Mouse (Mus musculus): ENCODE data around the gene Polr3gl. TPM values are rescaled to one million over a fixed set of nuclear protein-coding genes. Genes with fewer than 3 reads are reported as not detected.

Polr3gl gene
- polyA plus RNA-seq, 1 experiment from 2014 or later: 20.5 TPM

GRCm38 (mm10) chr3:96599411-96599810 lies 5.4 kb upstream of the Polr3gl start:
- H3K4me1 ChIP-seq (ENCODE audit: control insufficient read depth, insufficient read depth, low read length): peaks cover 48% of the 10 kb centered on the region
- H3K27me3 ChIP-seq (ENCODE audit: control insufficient read depth, insufficient read depth, low read length): no peaks in the 10 kb centered on the region
- no peak overlapping the region for H3K9ac ChIP-seq (replicated peaks; ENCODE audit: low read depth, low read length)
- H3K27ac ChIP-seq (ENCODE audit: low read depth, low read length): no peak overlapping the region
- no peak overlapping the region for H3K4me3 ChIP-seq (ENCODE audit: low read depth, low read length)
- H3K9me3 ChIP-seq (ENCODE audit: control insufficient read depth, low read length): no peaks in the 10 kb centered on the region
- 82% methylated on average over 3 of the region's 3 CpGs for WGBS
- peak overlapping the region; percentile 64; the same call in 1 of the 2 replicates for H3K4me2 ChIP-seq (ENCODE audit: low read depth, low read length)
- no peaks in the 10 kb centered on the region for H3K36me3 ChIP-seq (ENCODE audit: control insufficient read depth, insufficient read depth, low read length)
- ATAC-seq (ENCODE audit: low read depth): no peak

GRCm38 (mm10) chr3:96599069-96599393 lies 5.0 kb upstream of the Polr3gl start:
- 40% methylated on average over 8 of the region's 8 CpGs for WGBS
- Histone ChIP-seq H3K9me3 (ENCODE audit: control insufficient read depth, low read length) (no peaks in the 10 kb centered on the region), H3K9ac (replicated peaks; ENCODE audit: low read depth, low read length) (no peak overlapping the region), H3K4me1 (ENCODE audit: control insufficient read depth, insufficient read depth, low read length) (peaks cover 45% of the 10 kb centered on the region), H3K27ac (ENCODE audit: low read depth, low read length) (no peak overlapping the region), H3K4me2 (ENCODE audit: low read depth, low read length) (peak overlapping the region; percentile 64), H3K36me3 (ENCODE audit: control insufficient read depth, insufficient read depth, low read length) (no peaks in the 10 kb centered on the region), H3K4me3 (ENCODE audit: low read depth, low read length) (no peak overlapping the region), H3K27me3 (ENCODE audit: control insufficient read depth, insufficient read depth, low read length) (no peaks in the 10 kb centered on the region)
- no peak for ATAC-seq (ENCODE audit: low read depth)

GRCm38 (mm10) chr3:96598156-96599068 lies 4.4 kb upstream of the Polr3gl start:
- 1% methylated on average over 47 of the region's 54 CpGs for WGBS
- no peaks in the 10 kb centered on the region for H3K9me3 ChIP-seq (ENCODE audit: control insufficient read depth, low read length)
- peak overlapping the region; percentile 64 for H3K4me2 ChIP-seq (ENCODE audit: low read depth, low read length)
- peak overlapping the region; percentile 69 for H3K9ac ChIP-seq (replicated peaks; ENCODE audit: low read depth, low read length)
- H3K4me1 ChIP-seq (ENCODE audit: control insufficient read depth, insufficient read depth, low read length): peaks cover 38% of the 10 kb centered on the region
- ATAC-seq (ENCODE audit: low read depth): no peak
- H3K4me3 ChIP-seq (ENCODE audit: low read depth, low read length): peak overlapping the region; percentile 54
- no peaks in the 10 kb centered on the region for H3K36me3 ChIP-seq (ENCODE audit: control insufficient read depth, insufficient read depth, low read length)
- H3K27me3 ChIP-seq (ENCODE audit: control insufficient read depth, insufficient read depth, low read length): no peaks in the 10 kb centered on the region
- H3K27ac ChIP-seq (ENCODE audit: low read depth, low read length): peak overlapping the region; percentile 75

GRCm38 (mm10) chr3:96597435-96597891 lies 3.5 kb upstream of the Polr3gl start:
- Histone ChIP-seq H3K27me3 (ENCODE audit: control insufficient read depth, insufficient read depth, low read length) (no peaks in the 10 kb centered on the region), H3K4me1 (ENCODE audit: control insufficient read depth, insufficient read depth, low read length) (peaks cover 37% of the 10 kb centered on the region), H3K9ac (replicated peaks; ENCODE audit: low read depth, low read length) (peak overlapping the region; percentile 69), H3K9me3 (ENCODE audit: control insufficient read depth, low read length) (no peaks in the 10 kb centered on the region), H3K4me2 (ENCODE audit: low read depth, low read length) (peak overlapping the region; percentile 64), H3K36me3 (ENCODE audit: control insufficient read depth, insufficient read depth, low read length) (no peaks in the 10 kb centered on the region), H3K27ac (ENCODE audit: low read depth, low read length) (peak overlapping the region; percentile 75; the same call in 1 of the 2 replicates), H3K4me3 (ENCODE audit: low read depth, low read length) (peak overlapping the region; percentile 54)
- 0 out of 2 replicates have a peak, but pooled peaks have one; percentile 2 for ATAC-seq (ENCODE audit: low read depth)
- WGBS: under 1% methylated on average over 40 of the region's 40 CpGs

GRCm38 (mm10) chr3:96596855-96597254 lies 2.9 kb upstream of the Polr3gl start:
- H3K4me2 ChIP-seq (ENCODE audit: low read depth, low read length): peak overlapping the region; percentile 64
- H3K27me3 ChIP-seq (ENCODE audit: control insufficient read depth, insufficient read depth, low read length): no peaks in the 10 kb centered on the region
- H3K9ac ChIP-seq (replicated peaks; ENCODE audit: low read depth, low read length): peak overlapping the region; percentile 69
- H3K4me3 ChIP-seq (ENCODE audit: low read depth, low read length): peak overlapping the region; percentile 54
- ATAC-seq (ENCODE audit: low read depth): no peak
- WGBS: 1% methylated on average over 11 of the region's 12 CpGs
- H3K27ac ChIP-seq (ENCODE audit: low read depth, low read length): peak overlapping the region; percentile 50; the same call in 1 of the 2 replicates
- H3K36me3 ChIP-seq (ENCODE audit: control insufficient read depth, insufficient read depth, low read length): no peaks in the 10 kb centered on the region
- H3K4me1 ChIP-seq (ENCODE audit: control insufficient read depth, insufficient read depth, low read length): peaks cover 31% of the 10 kb centered on the region
- no peaks in the 10 kb centered on the region for H3K9me3 ChIP-seq (ENCODE audit: control insufficient read depth, low read length)

- peak within 1 kb of the TSS; percentile 75; the same call in 1 of the 2 replicates for H3K27ac ChIP-seq (ENCODE audit: low read depth, low read length)
- no peaks in the 10 kb centered on the region for H3K27me3 ChIP-seq (ENCODE audit: control insufficient read depth, insufficient read depth, low read length)
- H3K4me2 ChIP-seq (ENCODE audit: low read depth, low read length): peak within 1 kb of the TSS; percentile 64
- H3K9me3 ChIP-seq (ENCODE audit: control insufficient read depth, low read length): no peaks in the 10 kb centered on the region
- H3K36me3 ChIP-seq (ENCODE audit: control insufficient read depth, insufficient read depth, low read length): no peaks in the 10 kb centered on the region
- ATAC-seq (ENCODE audit: low read depth): no peak
- peak within 1 kb of the TSS; percentile 69 for H3K9ac ChIP-seq (replicated peaks; ENCODE audit: low read depth, low read length)
- peaks cover 31% of the 10 kb centered on the region for H3K4me1 ChIP-seq (ENCODE audit: control insufficient read depth, insufficient read depth, low read length)
- peak within 1 kb of the TSS; percentile 54 for H3K4me3 ChIP-seq (ENCODE audit: low read depth, low read length)
- WGBS: under 1% methylated on average over 16 of the region's 23 CpGs
Measured at GRCm38 (mm10) chr3:96596228-96596707, 2.3 kb upstream of the Polr3gl start, which contains the start of gene Ankrd34a. Ankrd34a (plus strand) TSS chr3:96596636.

GRCm38 (mm10) chr3:96595661-96596060 lies 1.7 kb upstream of the Polr3gl start:
- peaks cover 31% of the 10 kb centered on the region for H3K4me1 ChIP-seq (ENCODE audit: control insufficient read depth, insufficient read depth, low read length)
- H3K9me3 ChIP-seq (ENCODE audit: control insufficient read depth, low read length): no peaks in the 10 kb centered on the region
- no peak for ATAC-seq (ENCODE audit: low read depth)

GRCm38 (mm10) chr3:96594851-96595250 lies 870 bp upstream of the Polr3gl start:
- Histone ChIP-seq H3K9me3 (ENCODE audit: control insufficient read depth, low read length) (no peaks in the 10 kb centered on the region), H3K36me3 (ENCODE audit: control insufficient read depth, insufficient read depth, low read length) (no peaks in the 10 kb centered on the region), H3K4me3 (ENCODE audit: low read depth, low read length) (no peak overlapping the region), H3K27me3 (ENCODE audit: control insufficient read depth, insufficient read depth, low read length) (no peaks in the 10 kb centered on the region), H3K9ac (replicated peaks; ENCODE audit: low read depth, low read length) (no peak overlapping the region), H3K4me1 (ENCODE audit: control insufficient read depth, insufficient read depth, low read length) (peaks cover 26% of the 10 kb centered on the region), H3K27ac (ENCODE audit: low read depth, low read length) (no peak overlapping the region), H3K4me2 (ENCODE audit: low read depth, low read length) (no peak overlapping the region)
- no peak for ATAC-seq (ENCODE audit: low read depth)
- 72% methylated on average over 5 of the region's 5 CpGs for WGBS

More at GRCm38 (mm10) chr3:96595661-96596060, 1.7 kb upstream of the Polr3gl start:
- Histone ChIP-seq H3K36me3 (ENCODE audit: control insufficient read depth, insufficient read depth, low read length) (no peaks in the 10 kb centered on the region), H3K27ac (ENCODE audit: low read depth, low read length) (no peak overlapping the region), H3K27me3 (ENCODE audit: control insufficient read depth, insufficient read depth, low read length) (no peaks in the 10 kb centered on the region), H3K9ac (replicated peaks; ENCODE audit: low read depth, low read length) (peak overlapping the region; percentile 69), H3K4me2 (ENCODE audit: low read depth, low read length) (peak overlapping the region; percentile 64), H3K4me3 (ENCODE audit: low read depth, low read length) (peak overlapping the region; percentile 54; the same call in 1 of the 2 replicates)
- 20% methylated on average over 6 of the region's 6 CpGs for WGBS

- no peaks in the 10 kb centered on the region for H3K27me3 ChIP-seq (ENCODE audit: control insufficient read depth, insufficient read depth, low read length)
- ATAC-seq (ENCODE audit: low read depth): no peak
- H3K4me3 ChIP-seq (ENCODE audit: low read depth, low read length): peak overlapping the region; percentile 57
- peak overlapping the region; percentile 82 for H3K27ac ChIP-seq (ENCODE audit: low read depth, low read length)
- peaks cover 23% of the 10 kb centered on the region for H3K4me1 ChIP-seq (ENCODE audit: control insufficient read depth, insufficient read depth, low read length)
- peak overlapping the region; percentile 58 for H3K9ac ChIP-seq (replicated peaks; ENCODE audit: low read depth, low read length)
- H3K9me3 ChIP-seq (ENCODE audit: control insufficient read depth, low read length): no peaks in the 10 kb centered on the region
- peak overlapping the region; percentile 73 for H3K4me2 ChIP-seq (ENCODE audit: low read depth, low read length)
- under 1% methylated on average over 10 of the region's 10 CpGs for WGBS
- H3K36me3 ChIP-seq (ENCODE audit: control insufficient read depth, insufficient read depth, low read length): no peaks in the 10 kb centered on the region
Measured at GRCm38 (mm10) chr3:96593374-96593773, 607 bp downstream of the Polr3gl start.

All from neural tube, embryonic 14.5 days (tissue).